ENCODE assay signal across 17 mouse cellular contexts in genomic region chr5:110997692-110998091, GRCm38 (mm10).
DNase-seq lines count a peak whose midpoint lies in the region; ATAC-seq and TF ChIP-seq lines count a peak whose summit lies in the region.
"Had no signal": no experiment of that assay in that cellular context is flagged by ENCODE, and none has a peak within 500 bp of the region (broad histone marks: within the 10 kb centered on the region; RNA-seq: fewer than 3 reads in every experiment).

No protein-coding gene starts in this region.

- ATAC-seq in forebrain, embryonic 13.5 days = peak; percentile 77
- ATAC-seq in forebrain, embryonic 11.5 days (replicated peaks; ENCODE audit: low FRiP score) = no peak
- ATAC-seq in hindbrain, embryonic 15.5 days (ENCODE audit: low FRiP score, low read depth) = no peak
- ATAC-seq in forebrain, embryonic 14.5 days = peak; percentile 75
- ATAC-seq: lung, postnatal 0 days had no signal

- H3K9me3 ChIP-seq in forebrain, embryonic 13.5 days (replicated peaks) = no peaks in the 10 kb centered on the region
- no peaks in the 10 kb centered on the region for H3K9me3 ChIP-seq in forebrain, embryonic 11.5 days (ENCODE audit: control insufficient read depth, low read length)
- no peaks in the 10 kb centered on the region for H3K9me3 ChIP-seq in hindbrain, embryonic 15.5 days
- no peaks in the 10 kb centered on the region for H3K9me3 ChIP-seq in hindbrain, embryonic 10.5 days
- no peaks in the 10 kb centered on the region for H3K9me3 ChIP-seq in forebrain, embryonic 14.5 days (replicated peaks; ENCODE audit: control insufficient read depth, low read length)
- H3K9me3 ChIP-seq: stomach, embryonic 15.5 days had no signal

- H3K4me1 ChIP-seq in forebrain, embryonic 13.5 days = peaks cover 38% of the 10 kb centered on the region
- H3K4me1 ChIP-seq in forebrain, embryonic 11.5 days (replicated peaks; ENCODE audit: control insufficient read depth, insufficient read depth, low read length) = no peaks in the 10 kb centered on the region
- H3K4me1 ChIP-seq in hindbrain, embryonic 15.5 days (replicated peaks) = peaks cover 32% of the 10 kb centered on the region
- peaks cover 9% of the 10 kb centered on the region for H3K4me1 ChIP-seq in hindbrain, embryonic 10.5 days (replicated peaks)
- H3K4me1 ChIP-seq in forebrain, embryonic 14.5 days (ENCODE audit: control insufficient read depth, insufficient read depth, low read length) = peaks cover 28% of the 10 kb centered on the region
- H3K4me1 ChIP-seq in kidney, adult 2 months (ENCODE audit: control insufficient read depth, insufficient read depth, low read length) = 0 out of 2 replicates have a peak, but pooled peaks cover 3% of the 10 kb centered on the region
- H3K4me1 ChIP-seq: stomach, embryonic 15.5 days had no signal

- WGBS in forebrain, embryonic 13.5 days = 49% methylated on average over 7 of the region's 7 CpGs
- 72% methylated on average over 7 of the region's 7 CpGs for WGBS in forebrain, embryonic 11.5 days
- 37% methylated on average over 7 of the region's 7 CpGs for WGBS in hindbrain, embryonic 15.5 days
- WGBS in hindbrain, embryonic 10.5 days = 84% methylated on average over 7 of the region's 7 CpGs
- 31% methylated on average over 7 of the region's 7 CpGs for WGBS in forebrain, embryonic 14.5 days
- WGBS in kidney, adult 2 months = 62% methylated on average over 7 of the region's 7 CpGs

- no peak overlapping the region for H3K4me3 ChIP-seq in forebrain, embryonic 13.5 days
- H3K4me3 ChIP-seq in forebrain, embryonic 11.5 days (ENCODE audit: low read depth, low read length) = no peak overlapping the region
- H3K4me3 ChIP-seq in hindbrain, embryonic 15.5 days = no peak overlapping the region
- H3K4me3 ChIP-seq in hindbrain, embryonic 10.5 days = no peak overlapping the region
- no peak overlapping the region for H3K4me3 ChIP-seq in forebrain, embryonic 14.5 days (ENCODE audit: low read depth, low read length)
- H3K4me3 ChIP-seq in kidney, adult 2 months (ENCODE audit: insufficient read depth, low read depth, low read length) = no peak overlapping the region
- H3K4me3 ChIP-seq: myocyte; stomach, embryonic 15.5 days had no signal

- H3K27me3 ChIP-seq in forebrain, embryonic 13.5 days = no peaks in the 10 kb centered on the region
- H3K27me3 ChIP-seq in forebrain, embryonic 11.5 days (ENCODE audit: control insufficient read depth, insufficient read depth, low read length) = no peaks in the 10 kb centered on the region
- H3K27me3 ChIP-seq in hindbrain, embryonic 15.5 days = no peaks in the 10 kb centered on the region
- no peaks in the 10 kb centered on the region for H3K27me3 ChIP-seq in hindbrain, embryonic 10.5 days (ENCODE audit: insufficient read depth, poor library complexity, severe bottlenecking)
- H3K27me3 ChIP-seq in forebrain, embryonic 14.5 days (replicated peaks; ENCODE audit: control insufficient read depth, insufficient read depth, low read length) = no peaks in the 10 kb centered on the region
- no peaks in the 10 kb centered on the region for H3K27me3 ChIP-seq in kidney, adult 2 months (replicated peaks; ENCODE audit: control insufficient read depth, insufficient read depth, low read length)
- H3K27me3 ChIP-seq: stomach, embryonic 15.5 days had no signal

- H3K27ac ChIP-seq in forebrain, embryonic 13.5 days = peak overlapping the region; percentile 87
- no peak overlapping the region for H3K27ac ChIP-seq in forebrain, embryonic 11.5 days (ENCODE audit: low read depth, low read length)
- H3K27ac ChIP-seq in hindbrain, embryonic 15.5 days (replicated peaks) = peak overlapping the region; percentile 68; the same call in 1 of the 2 replicates
- no peak overlapping the region for H3K27ac ChIP-seq in hindbrain, embryonic 10.5 days
- peak overlapping the region; percentile 75 for H3K27ac ChIP-seq in forebrain, embryonic 14.5 days (ENCODE audit: low read depth, low read length)
- H3K27ac ChIP-seq in kidney, adult 2 months (ENCODE audit: insufficient read depth, low read depth, low read length) = no peak overlapping the region
- H3K27ac ChIP-seq: stomach, embryonic 15.5 days had no signal

- TF ChIP-seq POLR2A in kidney, adult 2 months (IDR thresholded peaks at IDR 0.05; ENCODE audit: low read depth, low read length) = no peak

- H3K4me2 ChIP-seq in forebrain, embryonic 13.5 days = no peak overlapping the region
- H3K4me2 ChIP-seq in forebrain, embryonic 11.5 days (ENCODE audit: low read depth, low read length, severe bottlenecking) = no peak overlapping the region
- H3K4me2 ChIP-seq in hindbrain, embryonic 15.5 days = 0 out of 2 replicates have a peak overlapping the region, but pooled peaks have one; percentile 13
- peak overlapping the region; percentile 6; the same call in 1 of the 2 replicates for H3K4me2 ChIP-seq in forebrain, embryonic 14.5 days (ENCODE audit: low read length)
- H3K4me2 ChIP-seq: stomach, embryonic 15.5 days had no signal

- no peaks in the 10 kb centered on the region for H3K36me3 ChIP-seq in forebrain, embryonic 13.5 days (ENCODE audit: poor library complexity, severe bottlenecking)
- H3K36me3 ChIP-seq in forebrain, embryonic 11.5 days (ENCODE audit: control insufficient read depth, insufficient read depth, low read length) = no peaks in the 10 kb centered on the region
- H3K36me3 ChIP-seq in hindbrain, embryonic 15.5 days = no peaks in the 10 kb centered on the region
- H3K36me3 ChIP-seq in hindbrain, embryonic 10.5 days = no peaks in the 10 kb centered on the region
- H3K36me3 ChIP-seq in forebrain, embryonic 14.5 days (ENCODE audit: control insufficient read depth, insufficient read depth, low read length) = no peaks in the 10 kb centered on the region
- H3K36me3 ChIP-seq in kidney, adult 2 months (ENCODE audit: control insufficient read depth, insufficient read depth, low read length) = no peaks in the 10 kb centered on the region
- H3K36me3 ChIP-seq: stomach, embryonic 15.5 days had no signal

- no peak for TF ChIP-seq CTCF in kidney, adult 2 months (conservative IDR thresholded peaks at IDR 0.05; ENCODE audit: insufficient read depth, insufficient read length, low read depth, low read length)

- DNase-seq in forebrain, embryonic 11.5 days (ENCODE audit: low spot score) = no peak
- no peak for DNase-seq in hindbrain, embryonic 10.5 days (ENCODE audit: low spot score)
- DNase-seq in forebrain, embryonic 14.5 days (ENCODE audit: low spot score) = peak; percentile 69
- peak; percentile 22 for DNase-seq in telencephalon, adult 2 months (ENCODE audit: low read depth, low spot score)
- DNase-seq in kidney, adult 2 months = no peak
- DNase-seq: kidney, adult 18-20 months; kidney, postnatal 10 days; left cerebral cortex, postnatal 4 days; liver; midbrain, embryonic 14.5 days; retina, postnatal 1 day; thymus, adult 2 months had no signal

- H3K9ac ChIP-seq in forebrain, embryonic 13.5 days = no peak overlapping the region
- H3K9ac ChIP-seq in forebrain, embryonic 11.5 days (ENCODE audit: low read length) = no peak overlapping the region
- no peak overlapping the region for H3K9ac ChIP-seq in hindbrain, embryonic 15.5 days
- no peak overlapping the region; the same call in 1 of the 2 replicates for H3K9ac ChIP-seq in forebrain, embryonic 14.5 days (ENCODE audit: low read length)
- H3K9ac ChIP-seq: stomach, embryonic 15.5 days had no signal

Comparison
In these comparisons a context has a peak if more than half of its experiments do, and no peak if none do; other contexts are left out.
1. ATAC-seq: peak in forebrain, embryonic 13.5 days (single experiment) and forebrain, embryonic 14.5 days (single experiment); none in forebrain, embryonic 11.5 days (single experiment) and hindbrain, embryonic 15.5 days (single experiment).
2. H3K27ac ChIP-seq: peak in forebrain, embryonic 13.5 days (single experiment), hindbrain, embryonic 15.5 days (single experiment) and forebrain, embryonic 14.5 days (single experiment); none in forebrain, embryonic 11.5 days (single experiment), hindbrain, embryonic 10.5 days (single experiment) and kidney, adult 2 months (single experiment).
3. H3K4me2 ChIP-seq: peak in hindbrain, embryonic 15.5 days (single experiment) and forebrain, embryonic 14.5 days (single experiment); none in forebrain, embryonic 13.5 days (single experiment) and forebrain, embryonic 11.5 days (single experiment).
4. DNase-seq: peak in forebrain, embryonic 14.5 days (single experiment) and telencephalon, adult 2 months (single experiment); none in forebrain, embryonic 11.5 days (single experiment), hindbrain, embryonic 10.5 days (single experiment) and kidney, adult 2 months (single experiment).